Mouse (Mus musculus) heart, postnatal 0 days (tissue): Measurements from ENCODE around the gene Ppm1l.

Experiments used
- CTCF ChIP-seq: IDR thresholded peaks from 2 replicates; pipeline ENCODE4 v1.5.1; 2016; ENCODE audit warnings: antibody characterized with exemption, control low read depth, low read depth
- EP300 ChIP-seq: IDR thresholded peaks from 2 replicates; pipeline ENCODE4 v1.6.1; 2016; ENCODE audit warnings: antibody characterized with exemption, low read depth

- no peak for TF ChIP-seq EP300
- no peak for TF ChIP-seq CTCF
Observed at GRCm38 (mm10) chr3:69512402-69512801, 195.7 kb downstream of the Ppm1l start.
